Mouse (Mus musculus): Measurements from ENCODE around the gene Taar8c. TPM values are rescaled to one million over a fixed set of nuclear protein-coding genes. Genes with fewer than 3 reads are reported as not detected.
"Not testable (repeated sequence)": the region's sequence is repeated elsewhere in the genome, so short reads cannot be mapped to it uniquely, and the experiment has no call there.

Taar8c gene
- polyA plus RNA-seq, 1 experiment: not detected

GRCm38 (mm10) chr10:24133132-24133531, 31.4 kb upstream of the Taar8c start:
- Histone ChIP-seq H3K27ac (ENCODE audit: control insufficient read depth, insufficient read depth, low read length) (no peak overlapping the region), H3K4me1 (replicated peaks; ENCODE audit: control insufficient read depth, insufficient read depth, low read length) (no peaks in the 10 kb centered on the region), H3K27me3 (ENCODE audit: control insufficient read depth, insufficient read depth, low read length) (no peaks in the 10 kb centered on the region), H3K4me3 (ENCODE audit: control insufficient read depth, insufficient read depth, low read length) (no peak overlapping the region), H3K36me3 (ENCODE audit: control insufficient read depth, insufficient read depth, low read length) (no peaks in the 10 kb centered on the region)
- 17% methylated on average over 2 of the region's 2 CpGs for WGBS
- TF ChIP-seq POLR2A (IDR thresholded peaks at IDR 0.05; ENCODE audit: control insufficient read depth, extremely low read depth, insufficient read depth, low read length, poor library complexity): no peak
- no peak for TF ChIP-seq CTCF (IDR thresholded peaks at IDR 0.05; ENCODE audit: borderline replicate concordance, control insufficient read depth, extremely low read depth, insufficient read depth, low read length, poor library complexity)
- DNase-seq: no peak

- H3K4me3 ChIP-seq (ENCODE audit: control insufficient read depth, insufficient read depth, low read length): no peak overlapping the region
- H3K36me3 ChIP-seq (ENCODE audit: control insufficient read depth, insufficient read depth, low read length): no peaks in the 10 kb centered on the region
- WGBS: 81% methylated on average over 5 of the region's 5 CpGs
- H3K27me3 ChIP-seq (ENCODE audit: control insufficient read depth, insufficient read depth, low read length): no peaks in the 10 kb centered on the region
- H3K4me1 ChIP-seq (replicated peaks; ENCODE audit: control insufficient read depth, insufficient read depth, low read length): no peaks in the 10 kb centered on the region
- peak overlapping the region; percentile 29; the same call in 1 of the 2 replicates for H3K27ac ChIP-seq (ENCODE audit: control insufficient read depth, insufficient read depth, low read length)
- TF ChIP-seq POLR2A (IDR thresholded peaks at IDR 0.05; ENCODE audit: control insufficient read depth, extremely low read depth, insufficient read depth, low read length, poor library complexity) (no peak), CTCF (IDR thresholded peaks at IDR 0.05; ENCODE audit: borderline replicate concordance, control insufficient read depth, extremely low read depth, insufficient read depth, low read length, poor library complexity) (no peak)
- DNase-seq: no peak
These were observed 30.6 kb upstream of the Taar8c start for GRCm38 (mm10) chr10:24132273-24132672.

- WGBS: 40% methylated on average over 9 of the region's 9 CpGs
- peak; percentile 55 for DNase-seq
- H3K4me3 ChIP-seq (ENCODE audit: control insufficient read depth, insufficient read depth, low read length): no peak overlapping the region
- no peaks in the 10 kb centered on the region for H3K36me3 ChIP-seq (ENCODE audit: control insufficient read depth, insufficient read depth, low read length)
- TF ChIP-seq CTCF (IDR thresholded peaks at IDR 0.05; ENCODE audit: borderline replicate concordance, control insufficient read depth, extremely low read depth, insufficient read depth, low read length, poor library complexity) (no peak), POLR2A (IDR thresholded peaks at IDR 0.05; ENCODE audit: control insufficient read depth, extremely low read depth, insufficient read depth, low read length, poor library complexity) (no peak)
- H3K4me1 ChIP-seq (replicated peaks; ENCODE audit: control insufficient read depth, insufficient read depth, low read length): no peaks in the 10 kb centered on the region
- no peaks in the 10 kb centered on the region for H3K27me3 ChIP-seq (ENCODE audit: control insufficient read depth, insufficient read depth, low read length)
- no peak overlapping the region for H3K27ac ChIP-seq (ENCODE audit: control insufficient read depth, insufficient read depth, low read length)
These were observed 29.9 kb upstream of the Taar8c start for GRCm38 (mm10) chr10:24131451-24132262.

- H3K36me3 ChIP-seq (ENCODE audit: control insufficient read depth, insufficient read depth, low read length): no peaks in the 10 kb centered on the region
- H3K27me3 ChIP-seq (ENCODE audit: control insufficient read depth, insufficient read depth, low read length): no peaks in the 10 kb centered on the region
- no peaks in the 10 kb centered on the region for H3K4me1 ChIP-seq (replicated peaks; ENCODE audit: control insufficient read depth, insufficient read depth, low read length)
- WGBS: 53% methylated on average over 6 of the region's 6 CpGs
- no peak overlapping the region for H3K27ac ChIP-seq (ENCODE audit: control insufficient read depth, insufficient read depth, low read length)
- peak; percentile 17 for DNase-seq
- TF ChIP-seq POLR2A (IDR thresholded peaks at IDR 0.05; ENCODE audit: control insufficient read depth, extremely low read depth, insufficient read depth, low read length, poor library complexity): no peak
- no peak for TF ChIP-seq CTCF (IDR thresholded peaks at IDR 0.05; ENCODE audit: borderline replicate concordance, control insufficient read depth, extremely low read depth, insufficient read depth, low read length, poor library complexity)
- H3K4me3 ChIP-seq (ENCODE audit: control insufficient read depth, insufficient read depth, low read length): no peak overlapping the region
These were observed 9.5 kb upstream of the Taar8c start for GRCm38 (mm10) chr10:24111116-24111778.

- WGBS: 96% methylated on average over 8 of the region's 8 CpGs
- not testable (repeated sequence) for DNase-seq; H3K36me3 ChIP-seq (ENCODE audit: control insufficient read depth, insufficient read depth, low read length); H3K4me1 ChIP-seq (replicated peaks; ENCODE audit: control insufficient read depth, insufficient read depth, low read length); H3K4me3 ChIP-seq (ENCODE audit: control insufficient read depth, insufficient read depth, low read length); H3K27me3 ChIP-seq (ENCODE audit: control insufficient read depth, insufficient read depth, low read length); H3K27ac ChIP-seq (ENCODE audit: control insufficient read depth, insufficient read depth, low read length)
These were observed 7.7 kb upstream of the Taar8c start, which contains the start of gene Taar9 for GRCm38 (mm10) chr10:24109434-24109833. TSS of gene Taar9 (minus strand) at chr10:24109534.

GRCm38 (mm10) chr10:24108236-24108635, 6.5 kb upstream of the Taar8c start:
- H3K27me3 ChIP-seq (ENCODE audit: control insufficient read depth, insufficient read depth, low read length): no peaks in the 10 kb centered on the region
- no peak overlapping the region for H3K4me3 ChIP-seq (ENCODE audit: control insufficient read depth, insufficient read depth, low read length)
- TF ChIP-seq CTCF (IDR thresholded peaks at IDR 0.05; ENCODE audit: borderline replicate concordance, control insufficient read depth, extremely low read depth, insufficient read depth, low read length, poor library complexity) (no peak), POLR2A (IDR thresholded peaks at IDR 0.05; ENCODE audit: control insufficient read depth, extremely low read depth, insufficient read depth, low read length, poor library complexity) (no peak)
- no peak overlapping the region for H3K27ac ChIP-seq (ENCODE audit: control insufficient read depth, insufficient read depth, low read length)
- 86% methylated on average over 3 of the region's 3 CpGs for whole genome bisulfite sequencing
- no peaks in the 10 kb centered on the region for H3K4me1 ChIP-seq (replicated peaks; ENCODE audit: control insufficient read depth, insufficient read depth, low read length)
- no peaks in the 10 kb centered on the region for H3K36me3 ChIP-seq (ENCODE audit: control insufficient read depth, insufficient read depth, low read length)
- DNase-seq: no peak
